ENCODE assay signal across 36 mouse cellular contexts in genomic region chr1:88450668-88451067, GRCm38 (mm10). TPM values are rescaled to one million over a fixed set of nuclear protein-coding genes. Genes with fewer than 3 reads are reported as not detected.
DNase-seq lines count a peak whose midpoint lies in the region; ATAC-seq and TF ChIP-seq lines count a peak whose summit lies in the region.
"Had no signal": no experiment of that assay in that cellular context is flagged by ENCODE, and none has a peak within 500 bp of the region (broad histone marks: within the 10 kb centered on the region; RNA-seq: fewer than 3 reads in every experiment).

No protein-coding gene starts in this region.

- ATAC-seq in CD4-positive, CD25-positive, alpha-beta regulatory T cell, adult 4 months: peak; percentile 90
- peak; percentile 88 for ATAC-seq in activated CD4-positive, CD25-positive, alpha-beta regulatory T cell, adult 4 months
- ATAC-seq in inflammation-experienced regulatory T-cells, adult 6 months: peak; percentile 90
- no peak for ATAC-seq in erythroid progenitor cell, adult 5-6 weeks (replicated peaks; ENCODE audit: low FRiP score, poor library complexity, severe bottlenecking)
- ATAC-seq: forebrain, embryonic 13.5 days; forebrain, embryonic 16.5 days; hindbrain, postnatal 0 days; intestine, embryonic 15.5 days had no signal

- 75% methylated on average over 4 of the region's 4 CpGs for WGBS in small intestine, adult 2 months
- 64% methylated on average over 4 of the region's 4 CpGs for whole genome bisulfite sequencing in heart, adult 2 months

- DNase-seq in ovary, postnatal 36 days (ENCODE audit: low spot score): no peak
- DNase-seq in heart, adult 2 months: no peak
- no peak for DNase-seq in cerebellum, adult 18-20 months
- DNase-seq: adrenal gland, adult 2 months; adrenal gland, postnatal 14 days; cerebellum, adult 11-12 months; cerebellum, adult 9-10 months; cerebellum, postnatal 36 days; embryo, embryonic 11 days; gastrocnemius, adult 2 months; gastrocnemius, postnatal 14 days; heart, adult 11 months; heart, postnatal 10 days; heart, postnatal 4 days; kidney, adult 11 months had no signal

- intact Hi-C loops in heart, adult 2 months (cut with DNase I): no loop called here

- no peaks in the 10 kb centered on the region for H3K4me1 ChIP-seq in small intestine, adult 2 months (ENCODE audit: control insufficient read depth, insufficient read depth, insufficient read length, low read length)
- H3K4me1 ChIP-seq in heart, adult 2 months (ENCODE audit: control insufficient read depth, insufficient read depth, low read length): no peaks in the 10 kb centered on the region
- H3K4me1 ChIP-seq: heart, embryonic 12.5 days; heart, embryonic 15.5 days had no signal

- peak overlapping the region; percentile 32; the same call in 1 of the 2 replicates for H3K27ac ChIP-seq in small intestine, adult 2 months (ENCODE audit: insufficient read depth, low read depth, low read length)
- no peak overlapping the region for H3K27ac ChIP-seq in heart, adult 2 months
- H3K27ac ChIP-seq: embryonic facial prominence, embryonic 10.5 days; embryonic facial prominence, embryonic 13.5 days; forebrain, embryonic 10.5 days; forebrain, embryonic 13.5 days; gastrocnemius, adult 2 months; heart, embryonic 15.5 days; hindbrain, embryonic 14.5 days; hindbrain, postnatal 0 days; intestine, embryonic 15.5 days had no signal

- TF ChIP-seq POLR2A in small intestine, adult 2 months (IDR thresholded peaks at IDR 0.05; ENCODE audit: low read depth, low read length): no peak
- no peak for TF ChIP-seq POLR2A in heart, adult 2 months (IDR thresholded peaks at IDR 0.05; ENCODE audit: insufficient read depth, low read depth, low read length)

- H3K36me3 ChIP-seq in small intestine, adult 2 months (ENCODE audit: control insufficient read depth, insufficient read depth, low read length): no peaks in the 10 kb centered on the region
- H3K36me3 ChIP-seq in heart, adult 2 months (ENCODE audit: control insufficient read depth, insufficient read depth, low read length): no peaks in the 10 kb centered on the region
- H3K36me3 ChIP-seq: embryonic facial prominence, embryonic 10.5 days; embryonic facial prominence, embryonic 13.5 days; forebrain, embryonic 10.5 days; heart, embryonic 12.5 days; heart, embryonic 15.5 days; intestine, embryonic 15.5 days had no signal

- no peak for TF ChIP-seq EP300 in heart, adult 2 months (IDR thresholded peaks at IDR 0.05; ENCODE audit: insufficient read depth, low read depth, low read length)

- TF ChIP-seq CTCF in small intestine, adult 2 months (IDR thresholded peaks at IDR 0.05; ENCODE audit: extremely low read depth, insufficient read length, insufficient replicate concordance, low read depth, low read length): no peak
- TF ChIP-seq CTCF in heart, adult 2 months (IDR thresholded peaks at IDR 0.05): no peak

- no peaks in the 10 kb centered on the region for H3K27me3 ChIP-seq in small intestine, adult 2 months (ENCODE audit: control insufficient read depth, insufficient read depth, low read length)
- H3K27me3 ChIP-seq in heart, adult 2 months (ENCODE audit: control insufficient read depth, insufficient read depth, low read length): no peaks in the 10 kb centered on the region
- H3K27me3 ChIP-seq: embryonic facial prominence, embryonic 13.5 days; forebrain, embryonic 13.5 days; heart, embryonic 12.5 days; heart, embryonic 15.5 days; intestine, embryonic 15.5 days had no signal

- no peak overlapping the region for H3K9ac ChIP-seq in heart, adult 2 months (ENCODE audit: low read depth, low read length)
- H3K9ac ChIP-seq: embryonic facial prominence, embryonic 13.5 days; forebrain, embryonic 13.5 days; heart, embryonic 12.5 days; heart, embryonic 15.5 days; hindbrain, embryonic 14.5 days; intestine, embryonic 15.5 days had no signal

- no peaks in the 10 kb centered on the region for H3K79me2 ChIP-seq in heart, adult 2 months (replicated peaks; ENCODE audit: control insufficient read depth, insufficient read depth, low read length)

- no peak overlapping the region for H3K4me3 ChIP-seq in small intestine, adult 2 months (ENCODE audit: low read depth, low read length)
- no peak overlapping the region for H3K4me3 ChIP-seq in heart, adult 2 months
- H3K4me3 ChIP-seq: embryonic facial prominence, embryonic 10.5 days; embryonic facial prominence, embryonic 13.5 days; erythroblast, embryonic 14.5 days; forebrain, embryonic 10.5 days; forebrain, embryonic 13.5 days; gastrocnemius, adult 2 months; heart, embryonic 12.5 days; heart, embryonic 15.5 days; intestine, embryonic 15.5 days had no signal

RNA-seq across cellular contexts. Expression of gene Spp2, which starts 43.9 kb away (rescaled TPM):
- not detected for polyA plus RNA-seq in CD4-positive, CD25-positive, alpha-beta regulatory T cell, adult 4 months (2017; shearing (Covaris generic))
- not detected for polyA plus RNA-seq in activated CD4-positive, CD25-positive, alpha-beta regulatory T cell, adult 4 months (2017; shearing (Covaris generic))
- not detected for polyA plus RNA-seq in inflammation-experienced regulatory T-cells, adult 6 months (2017; shearing (Covaris generic))
- not detected in 2 replicates for polyA plus RNA-seq in small intestine, adult 2 months (2012; rRNA removed)
- total RNA-seq in erythroid progenitor cell, adult 5-6 weeks (2015; ENCODE audit: low replicate concordance): not detected in 2 replicates
- not detected in 2 replicates for total RNA-seq in erythroid progenitor cell, adult 5-6 weeks (2017; ENCODE audit: low replicate concordance)
- total RNA-seq in heart, adult 2 months (2021): not detected
- not detected in 2 replicates for polyA plus RNA-seq in heart, adult 2 months (2012; rRNA removed)
- total RNA-seq: ES-E14; gastrocnemius, adult 2 months; gastrocnemius, postnatal 14 days; heart, postnatal 10 days; heart, postnatal 4 days; hindbrain, postnatal 0 days had no signal
- polyA plus RNA-seq: C2C12; embryonic facial prominence, embryonic 13.5 days; erythroblast, embryonic 14.5 days; forebrain, embryonic 10.5 days; forebrain, embryonic 13.5 days; hindbrain, embryonic 11.5 days had no signal

RNA-seq across cellular contexts. Expression of gene Glrp1, which starts 59.2 kb away (rescaled TPM):
- not detected for polyA plus RNA-seq in CD4-positive, CD25-positive, alpha-beta regulatory T cell, adult 4 months (2017; shearing (Covaris generic))
- not detected for polyA plus RNA-seq in activated CD4-positive, CD25-positive, alpha-beta regulatory T cell, adult 4 months (2017; shearing (Covaris generic))
- polyA plus RNA-seq in inflammation-experienced regulatory T-cells, adult 6 months (2017; shearing (Covaris generic)): not detected
- not detected in 2 replicates for polyA plus RNA-seq in small intestine, adult 2 months (2012; rRNA removed)
- total RNA-seq in erythroid progenitor cell, adult 5-6 weeks (2015; ENCODE audit: low replicate concordance): not detected in 2 replicates
- not detected in 2 replicates for total RNA-seq in erythroid progenitor cell, adult 5-6 weeks (2017; ENCODE audit: low replicate concordance)
- under 1 TPM in 1 of 2 experiments, not detected in 1; 0.16 TPM for total RNA-seq in heart, adult 2 months (2021)
- polyA plus RNA-seq in heart, adult 2 months (2012; rRNA removed): 0.08 TPM in 1 of 2 replicates, not detected in the other
- total RNA-seq: adrenal gland, adult 2 months; adrenal gland, postnatal 14 days; adrenal gland, postnatal 4 days; gastrocnemius, adult 2 months; gastrocnemius, postnatal 14 days; gastrocnemius, postnatal 4 days; heart, postnatal 4 days; hindbrain, postnatal 0 days had no signal
- polyA plus RNA-seq: adrenal gland, adult 2 months; embryonic facial prominence, embryonic 13.5 days; erythroblast, embryonic 14.5 days; forebrain, embryonic 10.5 days; forebrain, embryonic 13.5 days; forebrain, embryonic 16.5 days; hindbrain, embryonic 11.5 days; hindbrain, embryonic 14.5 days; hindbrain, postnatal 0 days; intestine, embryonic 15.5 days had no signal
